Mouse (Mus musculus) left cerebral cortex, postnatal 25 days (tissue): ENCODE measurements around the gene Ddx28. TPM values are rescaled to one million over a fixed set of nuclear protein-coding genes. Genes with fewer than 3 reads are reported as not detected.

Experiments
- DNase-seq, 2 experiments: peaks; one replicate each; pipeline ENCODE4 v3.0.0; 2022; ENCODE audit warnings: low spot score in 2 of 2, mixed read lengths in 1 of 2
- intact Hi-C: fragments of 180-260 bp; cut with DNase I; formaldehyde crosslinking; loops from one replicate; pipeline ENCODE4 v1.15.1; 2025
- total RNA-seq, 2 experiments: library from RNA; stranded (reverse); gene quantifications; 2 replicates each; pipeline ENCODE4 v1.2.3; 2021

The Ddx28 gene
- total RNA-seq = 10 to 100 TPM; 12.8 to 13.8 TPM

DNA sequence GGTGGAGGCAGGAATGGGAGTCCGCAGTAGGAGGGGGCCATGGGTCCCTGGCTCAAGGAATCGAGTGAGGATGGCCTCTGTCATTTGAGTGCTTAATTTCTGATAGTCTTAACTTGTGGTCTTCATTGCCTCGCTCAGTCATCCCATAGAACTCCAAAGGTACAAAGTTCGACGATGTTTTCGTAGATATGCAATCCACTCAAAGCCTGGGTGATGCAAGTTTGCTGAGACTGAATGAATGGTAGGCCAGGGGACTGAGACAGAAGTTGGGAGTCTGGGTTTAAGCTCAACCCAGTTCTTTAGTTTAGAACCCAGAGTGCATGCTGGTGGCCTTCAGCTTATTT is at the start of gene Ddx28:
Ddx28 (minus strand) TSS at position 240 of the 344 bp plus-strand sequence.
- no peak for DNase-seq

DNA sequence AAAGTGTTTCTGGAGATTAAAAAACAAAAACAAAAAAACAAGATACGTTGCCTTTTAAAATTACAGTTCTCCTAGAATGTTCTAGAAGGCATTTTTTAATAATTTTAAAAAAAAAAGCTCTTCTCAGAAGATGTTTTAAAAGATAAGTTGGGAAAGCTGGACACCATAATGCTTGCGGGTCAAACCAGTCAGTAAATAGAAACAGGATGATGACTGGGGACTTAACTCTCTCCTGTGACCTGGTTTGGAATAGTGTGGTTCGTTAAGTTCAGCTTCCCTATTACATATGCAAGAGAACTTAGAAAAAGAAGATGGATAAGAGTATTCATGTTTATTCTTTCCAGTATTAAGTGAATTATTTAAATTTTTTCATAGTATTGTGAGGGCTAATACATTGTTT is 48.8 kb upstream of the Ddx28 start:
- intact Hi-C loops = no loop called here
- no peak for DNase-seq

More for the DNA sequence above, at the start of gene Ddx28:
- intact Hi-C loops = loop anchor here (1.0 kb wide), 2 partner anchors 48 to 111 kb away; partner anchors contain the start of gene Pskh1

DNA sequence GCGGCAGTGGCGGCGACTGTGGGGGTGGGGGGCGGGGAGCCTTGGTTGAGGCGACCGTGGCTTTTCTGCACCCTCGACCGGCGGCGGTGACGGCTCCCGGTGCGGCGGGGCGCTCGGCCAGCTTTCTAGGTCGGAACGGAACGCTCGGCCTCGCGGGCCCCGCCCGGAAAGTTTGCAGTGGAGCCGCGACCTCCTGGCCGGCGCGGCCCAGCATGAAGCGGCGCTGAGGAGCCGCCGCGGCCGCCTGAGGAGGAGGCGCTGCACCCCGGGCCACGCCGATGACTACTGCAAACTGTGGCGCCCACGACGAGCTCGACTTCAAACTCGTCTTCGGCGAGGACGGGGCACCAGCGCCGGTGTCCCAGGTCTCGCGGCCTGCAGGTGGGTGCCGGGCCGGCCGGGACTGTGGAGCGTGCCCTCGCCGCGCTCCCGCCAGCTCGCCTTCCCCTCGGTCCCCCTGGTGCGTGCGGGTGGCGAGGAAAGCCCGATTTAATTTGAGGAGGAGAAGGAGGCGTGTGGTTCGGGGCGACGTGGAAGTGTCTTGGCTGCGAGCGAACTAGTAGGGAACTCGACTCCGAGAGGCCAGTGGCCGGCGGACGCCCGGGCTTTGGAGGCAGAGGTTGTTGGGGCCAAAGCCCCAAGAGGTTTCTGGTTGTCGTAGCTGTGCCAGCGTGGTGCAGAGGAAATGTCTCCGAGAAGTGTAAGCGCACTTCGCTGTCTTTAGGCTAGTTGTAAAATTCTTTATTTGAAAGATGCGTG is 48.1 kb upstream of the Ddx28 start:
- DNase-seq = no peak
- intact Hi-C loops = loop anchor here (1.0 kb wide), 1 partner anchor 48 kb away; the partner anchor contains the start of gene Ddx28

DNA sequence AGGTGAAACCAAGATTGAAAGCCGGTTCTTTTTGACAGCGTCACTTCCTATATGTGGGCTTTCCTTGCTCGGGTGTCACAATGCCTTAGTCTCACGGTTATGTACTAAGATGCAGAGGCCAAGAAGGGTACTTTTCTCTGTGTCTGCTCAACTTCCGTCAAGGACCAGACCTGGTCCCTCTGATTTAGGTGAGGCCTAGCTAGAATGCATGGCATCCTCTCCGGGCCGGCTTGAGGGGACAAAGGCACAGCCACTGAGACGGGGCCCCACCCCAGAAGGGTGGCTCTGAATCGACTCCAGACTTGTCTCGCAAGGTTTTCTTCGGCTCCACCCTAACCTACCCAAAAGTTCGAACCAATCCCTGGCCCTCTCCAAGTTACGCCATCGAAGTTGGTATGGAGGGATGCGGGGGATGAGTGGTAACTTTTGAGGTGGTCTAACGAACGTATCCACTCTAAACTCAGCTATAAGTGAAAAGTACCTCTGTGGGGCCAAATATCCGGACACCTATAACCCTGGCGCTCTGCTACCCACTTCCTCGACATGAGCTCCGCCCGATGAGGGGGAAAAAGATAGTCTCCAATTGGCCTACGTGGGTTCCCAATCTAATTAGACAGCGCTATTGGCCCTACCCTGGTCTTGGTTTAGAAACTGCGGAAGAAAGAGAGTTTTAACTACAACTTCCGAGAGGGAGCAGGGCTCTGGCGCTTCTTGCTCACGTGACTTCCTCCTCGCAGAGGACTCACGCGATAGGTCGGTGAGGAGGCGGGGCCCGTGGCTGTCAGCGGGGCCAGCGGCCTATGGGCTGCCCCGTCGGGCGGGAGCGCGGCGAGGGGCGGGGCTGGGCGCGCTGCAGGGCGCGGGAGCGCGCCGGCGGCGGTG is 47.3 kb upstream of the Ddx28 start, which contains the start of gene Nfatc3:
Nfatc3 (plus strand) TSS at position 110 of the 882 bp plus-strand sequence.
- intact Hi-C loops = loop anchor here (1.0 kb wide), 1 partner anchor 48 kb away; the partner anchor contains the start of gene Ddx28
- DNase-seq = peak; percentile 95 to 98

DNA sequence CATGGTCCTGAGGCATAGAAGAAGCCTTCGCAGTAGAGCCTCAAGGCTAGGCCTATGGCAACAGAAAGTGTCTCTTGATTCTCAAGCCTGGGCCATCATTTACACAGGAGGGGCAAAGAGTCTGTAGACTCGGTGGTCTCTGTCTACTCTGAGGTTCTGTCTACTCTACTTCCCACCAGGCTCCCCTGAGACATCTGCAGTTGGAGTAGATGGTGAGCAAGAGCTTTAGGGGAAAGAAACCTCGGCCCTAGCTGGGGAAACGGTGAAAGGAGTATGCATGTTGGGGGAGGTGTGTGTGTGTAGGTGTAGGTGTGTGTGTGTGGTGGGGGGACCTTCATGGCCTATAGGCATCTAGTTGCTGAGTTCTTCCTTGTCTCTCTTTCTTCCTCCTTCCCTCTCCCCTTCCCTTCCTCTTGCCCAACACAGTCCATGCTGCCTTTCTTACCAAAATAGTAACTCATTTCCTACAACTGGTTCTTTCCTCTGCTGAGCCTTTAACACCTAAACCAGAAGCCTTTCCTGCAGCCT is 44.8 kb upstream of the Ddx28 start:
- no peak for DNase-seq
- intact Hi-C loops = no loop called here

DNA sequence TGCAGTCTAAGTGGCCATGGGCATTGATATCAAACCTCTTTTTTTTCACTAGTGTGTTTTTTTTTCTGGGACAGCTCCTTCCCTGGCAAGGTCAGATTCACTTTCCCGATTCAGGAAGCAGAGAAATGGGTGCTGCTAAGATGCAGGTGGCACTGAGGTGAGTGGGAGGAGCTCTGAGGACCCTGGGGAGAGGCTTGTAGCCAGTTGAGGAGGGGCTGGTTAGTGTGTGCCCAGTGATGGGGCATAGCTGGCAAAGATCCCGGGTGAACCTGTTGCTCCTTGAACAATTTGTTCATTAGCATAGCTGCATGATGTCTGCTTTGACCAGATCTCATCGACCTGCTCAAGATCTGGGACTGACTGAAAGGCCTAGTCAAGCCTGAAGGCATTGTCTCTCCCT is 43.4 kb upstream of the Ddx28 start:
- DNase-seq = no peak
- intact Hi-C loops = no loop called here

DNA sequence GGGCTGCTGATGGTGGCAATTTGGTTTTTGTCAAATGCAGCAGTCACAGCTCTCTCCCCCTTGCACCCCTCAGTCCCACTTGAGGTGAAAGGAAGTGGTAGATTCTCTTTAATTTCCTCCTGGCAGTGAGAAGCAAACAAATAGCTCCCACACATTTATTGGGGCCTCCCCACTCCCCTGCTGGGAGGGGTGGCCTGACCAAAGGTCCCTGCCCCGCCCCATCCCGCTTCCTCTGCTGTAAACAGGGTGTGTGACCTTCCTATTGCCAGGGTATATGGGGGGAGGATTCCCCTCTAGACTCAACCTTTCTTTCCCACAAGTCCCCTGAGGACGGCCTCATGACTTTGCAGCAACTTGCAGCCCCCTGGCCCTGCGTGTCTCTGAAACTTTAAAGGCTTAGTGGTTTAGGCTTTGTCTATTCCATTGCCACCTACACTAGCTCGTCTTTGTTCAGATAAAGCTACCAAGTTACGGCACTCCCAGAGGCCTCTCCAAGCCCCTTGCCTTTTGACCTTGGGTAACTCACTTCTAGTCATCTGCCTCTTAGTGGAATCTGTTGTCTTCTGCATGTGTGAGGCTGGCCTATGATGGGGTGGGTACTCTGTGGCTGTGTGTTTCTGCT is 42.6 kb upstream of the Ddx28 start:
- no peak for DNase-seq
- intact Hi-C loops = no loop called here

DNA sequence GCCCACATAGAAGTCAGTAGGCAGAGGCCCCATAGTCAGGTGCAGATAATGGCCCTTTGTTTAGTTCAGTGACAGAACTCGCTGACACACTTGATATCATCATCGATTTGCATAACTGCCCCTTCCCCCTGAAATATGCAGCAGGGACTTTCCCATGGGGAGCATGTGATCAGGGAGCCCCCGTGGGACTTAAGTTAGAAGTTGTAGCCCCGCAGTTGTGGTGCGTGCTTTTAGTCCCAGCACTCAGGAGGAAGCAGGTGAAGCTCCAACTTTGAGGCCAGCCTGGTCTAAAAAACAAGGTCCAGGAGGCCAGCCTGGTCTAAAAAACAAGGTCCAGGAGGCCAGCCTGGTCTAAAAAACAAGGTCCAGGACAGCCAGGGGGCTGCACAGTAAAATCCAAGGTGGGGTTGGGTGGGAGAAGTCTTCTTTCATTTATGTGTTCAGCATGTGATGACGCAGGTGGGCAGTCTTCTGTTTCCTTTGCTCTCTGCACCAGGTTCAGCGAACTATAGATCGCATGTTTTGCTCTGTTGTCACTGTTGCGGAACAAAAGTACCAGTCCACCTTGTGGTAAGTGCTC is 40.9 kb upstream of the Ddx28 start:
- intact Hi-C loops = no loop called here
- no peak for DNase-seq

DNA sequence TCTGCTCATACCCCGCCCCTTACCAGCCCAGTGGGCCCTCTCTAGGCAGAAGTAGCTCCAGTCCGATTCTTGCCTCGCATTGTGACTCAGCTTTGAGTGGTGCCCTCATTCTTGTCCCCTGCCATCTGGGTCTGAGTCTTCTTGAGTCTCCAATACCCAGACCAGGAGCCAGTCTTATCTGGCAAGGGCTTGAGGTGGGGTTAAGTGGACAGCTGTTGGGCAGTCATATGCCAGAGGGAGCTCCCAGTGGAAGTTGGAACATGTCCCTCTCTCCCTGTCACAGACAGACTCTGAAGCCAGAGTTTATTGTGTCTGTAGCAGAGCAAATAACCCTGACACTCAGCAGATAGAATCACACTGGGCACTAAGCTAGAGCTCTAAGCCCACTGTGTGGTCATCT is 39.4 kb upstream of the Ddx28 start:
- intact Hi-C loops = no loop called here
- DNase-seq = no peak

DNA sequence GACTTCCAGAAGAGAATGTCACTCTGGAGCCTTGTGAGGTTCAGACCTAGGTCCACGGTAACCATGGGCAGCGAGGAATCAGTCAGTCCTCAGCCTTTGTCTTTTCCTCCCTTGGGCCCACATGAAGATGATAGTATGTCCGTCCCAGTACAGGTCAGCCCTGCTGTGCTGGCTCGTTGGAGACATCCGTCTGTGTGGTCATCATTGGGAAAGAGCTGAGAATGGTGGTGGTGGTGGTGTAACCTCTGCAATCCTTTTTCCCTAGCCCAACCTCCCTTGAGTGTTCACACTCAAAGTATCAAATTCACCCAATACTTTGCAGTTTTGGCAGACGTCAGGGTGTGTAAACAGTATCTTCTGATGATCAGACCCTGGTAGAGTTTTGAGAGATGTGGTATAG is 38.2 kb upstream of the Ddx28 start:
- intact Hi-C loops = no loop called here
- DNase-seq = no peak

DNA sequence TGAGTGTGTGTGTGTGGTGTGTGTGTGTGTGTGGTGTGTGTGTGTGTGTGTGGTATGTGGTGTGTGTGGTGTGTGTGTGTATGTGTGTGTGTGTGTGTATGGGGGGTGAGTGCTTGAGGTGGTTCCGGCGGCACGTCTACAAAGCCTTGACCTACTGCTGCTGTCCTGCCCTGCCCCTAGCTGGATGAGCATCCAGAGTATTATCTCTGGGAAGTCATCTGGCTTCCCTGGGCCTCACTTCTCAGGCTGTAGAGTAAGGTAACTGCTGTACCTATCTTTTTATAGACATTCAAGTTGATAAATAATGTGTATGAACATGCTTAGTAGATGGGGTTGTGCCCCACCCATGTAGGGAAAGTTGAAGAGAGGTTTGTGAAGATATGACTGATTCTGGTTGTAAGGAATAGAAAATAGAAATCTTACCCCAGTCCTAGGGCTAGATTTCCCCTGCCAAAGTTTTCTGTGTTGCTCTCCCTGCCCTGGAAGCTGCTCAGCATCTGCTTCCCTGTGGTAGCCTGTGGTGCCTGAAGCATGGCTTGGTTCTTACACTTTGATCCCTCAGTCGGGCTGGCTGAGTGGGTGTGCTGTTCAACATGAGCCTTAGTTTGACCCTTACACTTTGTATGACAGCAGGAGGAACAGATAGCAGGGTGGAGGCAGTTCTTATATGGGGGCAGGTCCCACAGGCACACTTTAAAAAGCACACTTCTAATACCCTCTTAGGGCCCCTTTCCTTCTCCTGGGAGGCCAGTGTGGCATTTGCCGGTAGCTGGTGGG is 36.4 kb upstream of the Ddx28 start:
- no peak for DNase-seq
- intact Hi-C loops = no loop called here

DNA sequence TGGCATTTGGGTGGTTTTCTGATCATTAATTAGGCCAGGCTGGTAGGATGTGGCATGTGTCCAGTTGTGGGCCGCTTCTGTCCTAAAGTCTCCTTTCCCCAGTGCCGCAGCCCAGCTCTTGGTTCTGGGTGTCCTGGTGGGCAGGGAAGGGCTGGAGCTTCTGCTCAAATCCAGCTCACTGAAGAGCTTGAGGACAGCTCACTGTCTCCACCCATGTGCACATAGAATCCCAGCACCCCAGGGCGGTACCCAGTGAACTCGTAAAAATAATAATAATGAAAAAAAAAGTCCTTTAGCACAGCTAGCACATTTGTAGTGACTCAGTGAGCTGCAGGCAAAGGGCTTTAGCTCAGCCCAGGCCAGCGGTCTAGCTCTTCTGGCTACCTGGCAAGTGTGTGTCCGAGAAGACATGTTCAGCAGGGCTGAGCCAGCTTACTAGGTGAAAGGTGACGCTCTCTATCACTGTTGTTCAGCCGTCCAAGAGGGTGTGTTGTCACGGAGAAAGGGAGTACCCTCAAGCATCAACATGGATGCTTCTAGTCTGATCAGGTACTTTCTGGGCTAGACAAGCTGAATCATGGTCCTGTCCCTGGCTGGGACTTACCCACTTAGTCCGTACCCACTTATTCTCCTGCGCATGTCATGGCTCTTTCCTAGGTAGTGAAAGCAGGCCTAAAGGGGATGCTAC is 35.3 kb upstream of the Ddx28 start:
- DNase-seq = no peak
- intact Hi-C loops = no loop called here

DNA sequence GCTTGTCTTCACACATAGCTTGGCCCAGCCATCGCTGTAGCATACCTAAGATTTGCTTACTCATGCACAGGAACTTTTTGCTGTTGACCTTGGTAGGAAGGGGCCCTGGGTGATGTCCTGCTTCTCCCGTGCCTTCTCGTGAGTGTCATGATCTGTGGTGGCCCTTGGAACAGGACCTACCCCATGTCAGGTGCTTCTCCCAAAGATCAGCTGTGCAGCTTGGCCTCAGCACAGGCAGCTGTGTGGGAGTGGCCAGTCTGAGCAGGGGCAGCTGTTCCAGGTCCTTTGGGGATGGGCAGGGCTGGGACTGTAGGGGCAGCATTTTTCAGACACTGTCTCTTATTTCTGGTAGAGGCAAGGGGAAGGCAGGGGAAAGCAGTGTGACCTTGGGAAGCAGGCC is 32.5 kb upstream of the Ddx28 start:
- intact Hi-C loops = no loop called here
- no peak for DNase-seq

DNA sequence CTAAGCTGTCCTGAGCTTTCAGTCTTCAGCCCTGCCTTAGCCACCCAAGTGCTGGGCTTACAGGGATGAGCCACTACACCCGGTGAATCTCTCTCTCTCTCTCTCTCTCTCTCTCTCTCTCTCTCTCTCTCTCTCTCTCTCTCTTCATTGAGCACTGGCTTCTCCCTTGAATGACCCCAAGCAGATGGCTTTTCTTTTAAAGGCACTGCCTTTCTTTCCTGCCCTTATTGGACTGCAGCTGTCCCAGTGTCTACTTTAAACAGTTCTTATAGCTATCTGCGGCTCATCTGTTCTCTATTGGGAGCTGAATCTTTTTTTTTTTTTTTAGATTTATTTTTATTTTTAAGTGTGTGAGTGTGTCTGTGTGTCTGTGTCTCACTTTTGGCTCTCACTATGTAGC is 31.4 kb upstream of the Ddx28 start:
- no peak for DNase-seq
- intact Hi-C loops = no loop called here

DNA sequence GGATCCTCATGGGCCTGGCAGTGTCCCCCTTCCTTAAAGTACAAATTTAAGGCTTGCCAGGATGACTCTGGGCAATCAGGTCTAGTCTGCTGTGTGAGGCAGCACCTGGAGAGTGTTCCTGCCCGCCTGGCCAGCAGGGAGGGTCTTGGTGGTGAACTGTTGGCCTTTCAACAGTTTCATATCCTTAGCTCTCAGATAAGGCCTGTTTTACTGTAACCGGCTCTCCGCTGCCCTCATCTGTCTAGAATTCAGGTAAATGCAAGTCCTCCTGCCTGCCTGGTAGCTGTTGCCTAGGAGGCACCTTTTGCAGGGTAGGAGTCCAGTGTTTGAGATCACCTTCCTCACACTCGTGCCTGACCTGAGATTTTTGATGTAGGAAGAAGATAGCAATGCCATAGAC is 28.5 kb upstream of the Ddx28 start:
- DNase-seq = no peak
- intact Hi-C loops = no loop called here

DNA sequence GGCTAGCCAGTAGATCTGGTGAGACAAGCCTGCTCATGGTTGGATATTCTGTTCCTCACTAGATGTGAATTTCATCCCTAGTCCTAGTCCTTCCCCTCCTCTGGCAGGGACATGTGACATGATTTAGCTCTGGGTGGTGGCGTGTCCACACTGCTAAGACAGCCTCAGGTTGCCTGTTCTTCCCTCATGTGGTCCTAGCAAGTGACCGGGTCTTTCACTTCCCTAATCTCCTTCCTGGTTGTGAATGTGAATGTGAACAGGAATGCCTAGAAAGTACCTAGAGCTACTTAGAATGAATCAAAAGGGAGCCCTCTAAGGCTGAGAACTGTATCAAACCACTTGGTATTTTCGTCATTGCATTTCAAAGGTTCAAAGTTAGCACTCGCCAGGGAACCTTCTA is 27.9 kb upstream of the Ddx28 start:
- DNase-seq = no peak
- intact Hi-C loops = no loop called here

DNA sequence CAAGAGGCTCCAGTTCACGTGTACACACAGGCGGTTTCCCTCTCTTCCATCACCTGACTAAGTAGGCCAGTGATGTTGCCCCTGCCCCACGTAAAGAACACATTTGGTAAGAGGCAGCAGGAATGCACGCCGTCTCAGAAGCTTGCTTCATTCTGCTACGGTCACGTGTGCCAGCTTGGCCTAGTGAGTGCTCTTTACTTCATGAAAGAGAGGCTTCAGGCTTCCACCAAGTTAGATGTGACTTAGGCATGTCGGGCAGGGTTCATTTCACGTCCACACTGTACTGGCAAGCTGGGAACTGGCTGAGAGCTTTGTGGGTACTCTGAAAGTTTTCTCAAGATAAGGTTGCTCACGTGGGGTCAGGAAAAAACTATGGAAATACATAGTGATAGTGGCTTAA is 27.0 kb upstream of the Ddx28 start:
- intact Hi-C loops = no loop called here
- no peak for DNase-seq

DNA sequence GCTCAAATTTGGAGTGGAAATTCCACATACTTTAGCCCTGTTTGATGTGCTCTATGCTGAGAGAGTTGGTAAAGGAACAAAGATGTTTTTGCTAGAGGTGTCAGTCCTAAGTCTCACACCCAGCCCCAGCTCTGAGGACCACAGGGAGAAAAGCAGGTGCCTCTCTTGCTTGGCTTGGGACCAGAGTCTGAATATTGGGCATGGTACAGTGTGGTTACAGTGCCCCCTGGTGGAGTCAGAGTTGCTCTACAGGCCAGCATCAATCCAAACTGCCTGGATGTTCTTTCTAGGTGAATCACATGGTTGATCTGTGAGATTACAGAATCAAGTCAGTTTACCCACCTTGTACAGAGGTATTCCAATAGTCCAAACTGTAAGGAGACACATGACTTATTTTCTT is 10.8 kb upstream of the Ddx28 start:
- intact Hi-C loops = loop anchor here (1.0 to 10.0 kb wide), 3 partner anchors 31 to 305 kb away; partner anchors contain the start of gene Dus2
- peak; percentile 84 to 88 for DNase-seq
